Mouse (Mus musculus) spleen, embryonic (tissue): Measurements from ENCODE around the gene Gabpb2.

Source experiments
- CTCF ChIA-PET: fragments of 350-600 bp; sonication (Branson Sonifier 250); formaldehyde crosslinking; loops from one replicate; lab custom pipeline; 2022; lab: Charles Lee

Gabpb2 gene

GRCm38 (mm10) chr3:95232771-95233170 lies 15.1 kb upstream of the Gabpb2 start:
- CTCF ChIA-PET, result interaction anchor here (0.6 kb wide), 1 partner anchor 10 kb away, joined by 5 read pairs; no protein-coding TSS in a partner anchor

GRCm38 (mm10) chr3:95231298-95232221 lies 13.8 kb upstream of the Gabpb2 start, which contains the start of gene Mllt11:
TSS of gene Mllt11 (minus strand) at chr3:95232171.
- CTCF ChIA-PET, result interaction anchor here (0.8 to 1.1 kb wide), 2 partner anchors 14 to 21 kb away, joined by 3 to 4 read pairs; partner anchors contain the start of gene Gabpb2

- CTCF ChIA-PET, result interaction anchor here (0.6 to 1.1 kb wide), 3 partner anchors 11 to 20 kb away, joined by 3 to 12 read pairs (median 4); partner anchors contain the start of gene Gabpb2
Observed at GRCm38 (mm10) chr3:95230495-95231297, 13.0 kb upstream of the Gabpb2 start.

- CTCF ChIA-PET, result no interaction called here
Observed at GRCm38 (mm10) chr3:95229781-95230494, 12.2 kb upstream of the Gabpb2 start.

- CTCF ChIA-PET, result no interaction called here
Observed at GRCm38 (mm10) chr3:95228894-95229780, 11.4 kb upstream of the Gabpb2 start.

GRCm38 (mm10) chr3:95228148-95228893 lies 10.6 kb upstream of the Gabpb2 start, which contains the start of gene Cdc42se1:
TSS of gene Cdc42se1 (plus strand) at chr3:95228732.
- CTCF ChIA-PET, result interaction anchor here (2.2 kb wide), 1 partner anchor 11 kb away, joined by 6 read pairs; the partner anchor contains the start of gene Gabpb2

GRCm38 (mm10) chr3:95227214-95227613 lies 9.5 kb upstream of the Gabpb2 start:
- CTCF ChIA-PET, result interaction anchor here (2.2 kb wide), 1 partner anchor 9 kb away, joined by 6 read pairs; the partner anchor contains the start of gene Gabpb2

GRCm38 (mm10) chr3:95224295-95224694 lies 6.6 kb upstream of the Gabpb2 start:
- CTCF ChIA-PET, result no interaction called here

- CTCF ChIA-PET, result interaction anchor here (0.6 kb wide), 2 partner anchors 16 to 31 kb away, joined by 3 to 9 read pairs; no protein-coding TSS in a partner anchor
Observed at GRCm38 (mm10) chr3:95223041-95223440, 5.3 kb upstream of the Gabpb2 start.

- CTCF ChIA-PET, result interaction anchor here (0.5 to 1.7 kb wide), 3 partner anchors 9 to 122 kb away, joined by 5 to 12 read pairs (median 6); no protein-coding TSS in a partner anchor
Observed at GRCm38 (mm10) chr3:95218466-95219137, 886 bp upstream of the Gabpb2 start.

- CTCF ChIA-PET, result interaction anchor here (0.6 to 1.8 kb wide), 3 partner anchors 11 to 383 kb away, joined by 4 to 11 read pairs (median 6); no protein-coding TSS in a partner anchor
Observed at GRCm38 (mm10) chr3:95216655-95217254, 961 bp downstream of the Gabpb2 start.

- CTCF ChIA-PET, result interaction anchor here (0.8 kb wide), 1 partner anchor 20 kb away, joined by 8 read pairs; no protein-coding TSS in a partner anchor
Observed at GRCm38 (mm10) chr3:95213609-95213975, 4.1 kb downstream of the Gabpb2 start.

GRCm38 (mm10) chr3:95212889-95213608 lies 4.7 kb downstream of the Gabpb2 start:
- CTCF ChIA-PET, result interaction anchor here (0.7 to 0.8 kb wide), 3 partner anchors 19 to 49 kb away, joined by 8 to 10 read pairs (median 9); no protein-coding TSS in a partner anchor

- CTCF ChIA-PET, result interaction anchor here (1.5 kb wide), 1 partner anchor 21 kb away, joined by 3 read pairs; no protein-coding TSS in a partner anchor
Observed at GRCm38 (mm10) chr3:95210585-95210984, 7.1 kb downstream of the Gabpb2 start.

GRCm38 (mm10) chr3:95208286-95208685 lies 9.4 kb downstream of the Gabpb2 start:
- CTCF ChIA-PET, result no interaction called here

GRCm38 (mm10) chr3:95203880-95204279 lies 13.8 kb downstream of the Gabpb2 start:
- CTCF ChIA-PET, result no interaction called here

GRCm38 (mm10) chr3:95200562-95200961 lies 17.2 kb downstream of the Gabpb2 start:
- CTCF ChIA-PET, result no interaction called here
